Mouse (Mus musculus): Measurements from ENCODE around the gene Pim3.
"Not testable (repeated sequence)": the region's sequence is repeated elsewhere in the genome, so short reads cannot be mapped to it uniquely, and the experiment has no call there.

Pim3 gene

GRCm38 (mm10) chr15:88861772-88862622 is at the start of gene Pim3:
Gene Pim3, plus strand, starts transcription at chr15:88862186.
- peak; percentile 95 for DNase-seq

- DNase-seq = no peak
Observed at GRCm38 (mm10) chr15:88813262-88813661, 48.7 kb upstream of the Pim3 start.

GRCm38 (mm10) chr15:88813873-88814272 is 48.1 kb upstream of the Pim3 start:
- DNase-seq = not testable (repeated sequence)

- no peak for DNase-seq
Observed at GRCm38 (mm10) chr15:88814411-88815047, 47.5 kb upstream of the Pim3 start.

GRCm38 (mm10) chr15:88815196-88815700 is 46.7 kb upstream of the Pim3 start:
- DNase-seq = no peak

- peak; percentile 99 for DNase-seq
Observed at GRCm38 (mm10) chr15:88819026-88819905, 42.7 kb upstream of the Pim3 start, which contains the start of the genes Alg12 and Creld2. Gene Alg12, minus strand, starts transcription at chr15:88819318. Gene Creld2, plus strand, starts transcription at chr15:88819646.

GRCm38 (mm10) chr15:88819906-88820303 is 42.1 kb upstream of the Pim3 start:
- no peak for DNase-seq

- no peak for DNase-seq
Observed at GRCm38 (mm10) chr15:88821403-88821802, 40.6 kb upstream of the Pim3 start.

GRCm38 (mm10) chr15:88822513-88822912 is 39.5 kb upstream of the Pim3 start:
- DNase-seq = no peak

- DNase-seq = no peak
Observed at GRCm38 (mm10) chr15:88823376-88823775, 38.6 kb upstream of the Pim3 start.

GRCm38 (mm10) chr15:88827466-88827865 is 34.5 kb upstream of the Pim3 start:
- no peak for DNase-seq

- DNase-seq = peak; percentile 65
Observed at GRCm38 (mm10) chr15:88827991-88828799, 33.8 kb upstream of the Pim3 start.

GRCm38 (mm10) chr15:88828800-88829705 is 32.9 kb upstream of the Pim3 start:
- DNase-seq = peak; percentile 86

GRCm38 (mm10) chr15:88829791-88830440 is 32.1 kb upstream of the Pim3 start:
- DNase-seq = no peak

GRCm38 (mm10) chr15:88830696-88831095 is 31.3 kb upstream of the Pim3 start:
- DNase-seq = no peak

- DNase-seq = no peak
Observed at GRCm38 (mm10) chr15:88831482-88831881, 30.5 kb upstream of the Pim3 start.

- DNase-seq = no peak
Observed at GRCm38 (mm10) chr15:88832536-88832935, 29.4 kb upstream of the Pim3 start.

GRCm38 (mm10) chr15:88836031-88836430 is 26.0 kb upstream of the Pim3 start:
- no peak for DNase-seq

- no peak for DNase-seq
Observed at GRCm38 (mm10) chr15:88836571-88836970, 25.4 kb upstream of the Pim3 start.

All from thymus, postnatal 25 days (tissue).